ENCODE assay signal across 8 mouse cellular contexts in the genomic region with DNA sequence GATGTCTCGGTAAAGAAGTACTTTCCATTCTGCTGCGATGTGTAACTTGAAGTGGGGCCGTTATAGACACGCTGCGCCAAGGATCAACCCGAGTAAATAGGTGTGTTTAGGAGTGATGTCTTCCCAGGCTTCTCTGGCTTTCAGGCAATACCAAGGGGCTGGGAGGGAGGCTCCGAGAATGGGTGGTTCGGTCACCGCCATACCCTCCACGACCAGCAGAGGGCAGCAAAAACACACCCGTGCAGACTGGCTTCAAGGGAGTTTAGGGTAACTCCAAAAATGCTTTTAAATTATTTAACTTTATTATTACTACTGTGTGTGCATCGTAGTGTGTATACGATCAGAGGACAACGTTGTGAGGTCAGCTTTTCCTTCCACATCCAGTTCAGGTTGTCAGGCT. TPM values are rescaled to one million over a fixed set of nuclear protein-coding genes. Genes with fewer than 3 reads are reported as not detected.
A peak's percentile ranks its signal among the peaks of the same experiment; 100 is the strongest.
DNase-seq lines count a peak whose midpoint lies in the region; ATAC-seq and TF ChIP-seq lines count a peak whose summit lies in the region.

No protein-coding gene starts in this region.

- H3K27me3 ChIP-seq in G1E (ENCODE audit: insufficient read depth, low read length) = no peaks in the 10 kb centered on the region

- H3K9me3 ChIP-seq in G1E (replicated peaks) = no peaks in the 10 kb centered on the region

- no peak for ATAC-seq in G1E (ENCODE audit: extremely low read depth, insufficient number of reproducible peaks, low FRiP score, poor library complexity, severe bottlenecking)

- H3K4me1 ChIP-seq in G1E (ENCODE audit: insufficient read depth, low read depth, low read length) = peaks cover 46% of the 10 kb centered on the region
- H3K4me1 ChIP-seq in bone marrow macrophage, adult 2 months (ENCODE audit: control insufficient read depth, insufficient read depth, low read length) = peaks cover 15% of the 10 kb centered on the region
- no peaks in the 10 kb centered on the region for H3K4me1 ChIP-seq in embryonic fibroblast, embryonic 13.5 days (ENCODE audit: control insufficient read depth, insufficient read depth, low read length)

- H3K36me3 ChIP-seq in G1E (replicated peaks) = peaks cover 41% of the 10 kb centered on the region

- no peak for TF ChIP-seq POLR2A in bone marrow macrophage, adult 2 months (IDR thresholded peaks at IDR 0.05; ENCODE audit: borderline replicate concordance, low read depth, low read length)
- TF ChIP-seq POLR2A in embryonic fibroblast, embryonic 13.5 days (IDR thresholded peaks at IDR 0.05; ENCODE audit: low read depth, low read length) = no peak

- intact Hi-C loops in heart, postnatal 36 days (cut with DNase I) = no loop called here

- H3K27ac ChIP-seq in bone marrow macrophage, adult 2 months (ENCODE audit: insufficient read depth, low read depth, low read length) = no peak overlapping the region
- no peak overlapping the region for H3K27ac ChIP-seq in embryonic fibroblast, embryonic 13.5 days (ENCODE audit: insufficient read depth, low read length)

- TF ChIP-seq CTCF in G1E (IDR thresholded peaks at IDR 0.05; ENCODE audit: low read depth, low read length) = peak; percentile 95
- TF ChIP-seq CTCF in bone marrow macrophage, adult 2 months (IDR thresholded peaks at IDR 0.05; ENCODE audit: low read depth, low read length) = peak; percentile 91
- TF ChIP-seq CTCF in embryonic fibroblast, embryonic 13.5 days (IDR thresholded peaks at IDR 0.05; ENCODE audit: borderline replicate concordance, insufficient read depth, low read length) = peak; percentile 83; the same call in 1 of the 2 replicates

- peak; percentile 52 for DNase-seq in G1E (ENCODE audit: low spot score)
- DNase-seq in heart, postnatal 36 days = peak; percentile 86 to 94
- DNase-seq in layer of hippocampus, postnatal 25 days (ENCODE audit: extremely low spot score in 1 of 2, low spot score in 1 of 2) = peak; percentile 92 to 99
- peak; percentile 87 to 92 for DNase-seq in lung, postnatal 4 days
- DNase-seq in right cerebral cortex, adult 18-20 months = peak; percentile 87
- DNase-seq in urinary bladder, postnatal 14 days (ENCODE audit: low spot score) = peak; percentile 89

- no peak overlapping the region for H3K4me3 ChIP-seq in G1E (ENCODE audit: low read depth, low read length)
- no peak overlapping the region for H3K4me3 ChIP-seq in bone marrow macrophage, adult 2 months (ENCODE audit: insufficient read depth, low read length)
- H3K4me3 ChIP-seq in embryonic fibroblast, embryonic 13.5 days (ENCODE audit: insufficient read depth, low read length) = no peak overlapping the region

RNA-seq across cellular contexts. Expression of gene Ssr1, which starts 24.7 kb away (rescaled TPM):
- total RNA-seq in G1E (2014; fragmentation: Nextera tagmentation) = 95.6 and 101 TPM in 2 replicates
- 66.2 and 78.1 TPM in 2 replicates for total RNA-seq in G1E (2017)
- polyA plus RNA-seq in G1E (2012) = 59.2 and 72.3 TPM in 2 replicates
- 74.3 and 89.8 TPM in 2 replicates for polyA plus RNA-seq in bone marrow macrophage, adult 2 months (2012; ENCODE audit: insufficient read depth, insufficient read length, missing spikeins)
- polyA plus RNA-seq in embryonic fibroblast, embryonic 13.5 days (2011; ENCODE audit: insufficient read length, low read depth, missing spikeins) = 280 and 311 TPM in 2 replicates
- 10 to 100 TPM; 40.1 to 46.0 TPM for total RNA-seq in heart, postnatal 36 days (2021)
- 10 to 100 TPM; 80.0 to 81.9 TPM for total RNA-seq in layer of hippocampus, postnatal 25 days (2021)
